In genomic region chr2:60879141-60879818, GRCm38 (mm10) we compare ENCODE assay signal across 8 mouse cellular contexts.
A peak's percentile ranks its signal among the peaks of the same experiment; 100 is the strongest.
DNase-seq lines count a peak whose midpoint lies in the region; ATAC-seq and TF ChIP-seq lines count a peak whose summit lies in the region.
"Had no signal": no experiment of that assay in that cellular context is flagged by ENCODE, and none has a peak within 500 bp of the region (broad histone marks: within the 10 kb centered on the region; RNA-seq: fewer than 3 reads in every experiment).

No protein-coding gene starts in this region.

- TF ChIP-seq CTCF in liver, embryonic 14.5 days (IDR thresholded peaks at IDR 0.05; ENCODE audit: low read depth) = no peak

- peaks cover 94% of the 10 kb centered on the region for H3K27me3 ChIP-seq in forebrain, embryonic 13.5 days
- H3K27me3 ChIP-seq in liver, embryonic 14.5 days (ENCODE audit: control insufficient read depth, insufficient read depth, low read length) = no peaks in the 10 kb centered on the region; the same call in none of the 2 replicates

- no peaks in the 10 kb centered on the region for H3K9me3 ChIP-seq in forebrain, embryonic 13.5 days (replicated peaks)
- H3K9me3 ChIP-seq in liver, embryonic 14.5 days (ENCODE audit: control insufficient read depth, low read length) = no peaks in the 10 kb centered on the region

- peak overlapping the region; percentile 97 for H3K4me2 ChIP-seq in forebrain, embryonic 13.5 days
- peak overlapping the region; percentile 94 for H3K4me2 ChIP-seq in liver, embryonic 14.5 days (ENCODE audit: low read depth)

- no peak for ATAC-seq in forebrain, embryonic 13.5 days
- ATAC-seq in liver, embryonic 14.5 days (ENCODE audit: insufficient read depth) = peak; percentile 44; the same call in 1 of the 2 replicates
- no peak for ATAC-seq in CD4-positive, CD25-positive, alpha-beta regulatory T cell, adult 4 months

- DNase-seq in 3134 (ENCODE audit: extremely low read depth, insufficient read length, low spot score) (peak; percentile 19), A20 (ENCODE audit: low read depth, low spot score) (peak; percentile 24)
- no peak for DNase-seq in liver, embryonic 14.5 days (ENCODE audit: low read depth in 3 of 3, low spot score in 3 of 3)
- DNase-seq in cerebellum, adult 11-12 months = no peak
- DNase-seq in urinary bladder, postnatal 4 days (ENCODE audit: low spot score in 2 of 2) = no peak
- DNase-seq: cerebellum, postnatal 10 days had no signal

- 3% methylated on average over 5 of the region's 5 CpGs for WGBS in forebrain, embryonic 13.5 days
- 61% methylated on average over 5 of the region's 5 CpGs for WGBS in liver, embryonic 14.5 days (ENCODE audit: insufficient replicate concordance)

- peaks cover 18% of the 10 kb centered on the region for H3K4me1 ChIP-seq in forebrain, embryonic 13.5 days
- H3K4me1 ChIP-seq in liver, embryonic 14.5 days (replicated peaks; ENCODE audit: control insufficient read depth in 2 of 2, insufficient read depth in 2 of 2, low read length in 1 of 2) = peaks cover 29 to 56% of the 10 kb centered on the region in 2 experiments

- no peak overlapping the region for H3K4me3 ChIP-seq in forebrain, embryonic 13.5 days
- peak overlapping the region; percentile 97 to 98 for H3K4me3 ChIP-seq in liver, embryonic 14.5 days (ENCODE audit: insufficient read depth in 1 of 2, low read depth in 2 of 2, low read length in 2 of 2)

- no peak overlapping the region for H3K27ac ChIP-seq in forebrain, embryonic 13.5 days
- peak overlapping the region; percentile 63 for H3K27ac ChIP-seq in liver, embryonic 14.5 days

- no peaks in the 10 kb centered on the region for H3K36me3 ChIP-seq in forebrain, embryonic 13.5 days (ENCODE audit: poor library complexity, severe bottlenecking)
- no peaks in the 10 kb centered on the region for H3K36me3 ChIP-seq in liver, embryonic 14.5 days (replicated peaks; ENCODE audit: control insufficient read depth, insufficient read depth, low read depth)

- TF ChIP-seq EP300 in liver, embryonic 14.5 days (IDR thresholded peaks at IDR 0.05; ENCODE audit: low read depth) = peak; percentile 38; the same call in 1 of the 2 replicates

- no peak overlapping the region for H3K9ac ChIP-seq in forebrain, embryonic 13.5 days
- peak overlapping the region; percentile 93 for H3K9ac ChIP-seq in liver, embryonic 14.5 days (replicated peaks)

Comparison
In these comparisons a context has a peak if more than half of its experiments do, and no peak if none do; other contexts are left out.
1. DNase-seq: peak in 3134 (single experiment) and A20 (single experiment); none in liver, embryonic 14.5 days (0 of 3), cerebellum, adult 11-12 months (single experiment) and urinary bladder, postnatal 4 days (0 of 2).